Mouse (Mus musculus): ENCODE measurements around the gene 1810010H24Rik. TPM values are rescaled to one million over a fixed set of nuclear protein-coding genes. Genes with fewer than 3 reads are reported as not detected.
"Not testable (repeated sequence)": the region's sequence is repeated elsewhere in the genome, so short reads cannot be mapped to it uniquely, and the experiment has no call there.

The 1810010H24Rik gene
- polyA plus RNA-seq, 1 experiment from 2014 or later = 7.8 TPM

GRCm38 (mm10) chr11:107019318-107019717, 6.2 kb upstream of the 1810010H24Rik start:
- Histone ChIP-seq H3K4me2 (replicated peaks) (no peak overlapping the region), H3K9me3 (ENCODE audit: control insufficient read depth, low read length) (no peaks in the 10 kb centered on the region), H3K27me3 (ENCODE audit: control insufficient read depth, insufficient read depth, low read length) (no peaks in the 10 kb centered on the region), H3K9ac (no peak overlapping the region), H3K36me3 (replicated peaks; ENCODE audit: control insufficient read depth, insufficient read depth) (no peaks in the 10 kb centered on the region), H3K4me1 (replicated peaks; ENCODE audit: control insufficient read depth, insufficient read depth, low read length) (peaks cover 3% of the 10 kb centered on the region; the same call in 1 of the 2 replicates), H3K27ac (no peak overlapping the region), H3K4me3 (replicated peaks; ENCODE audit: low read length) (no peak overlapping the region)
- no peak for DNase-seq (ENCODE audit: low spot score)
- no peak for ATAC-seq (ENCODE audit: low FRiP score)
- 41% methylated on average over 4 of the region's 4 CpGs for WGBS

GRCm38 (mm10) chr11:107019722-107020121, 5.8 kb upstream of the 1810010H24Rik start:
- not testable (repeated sequence) for H3K4me3 ChIP-seq (replicated peaks; ENCODE audit: low read length); H3K27ac ChIP-seq; H3K9me3 ChIP-seq (ENCODE audit: control insufficient read depth, low read length); H3K4me2 ChIP-seq (replicated peaks); ATAC-seq (ENCODE audit: low FRiP score); H3K36me3 ChIP-seq (replicated peaks; ENCODE audit: control insufficient read depth, insufficient read depth); H3K9ac ChIP-seq; H3K4me1 ChIP-seq (replicated peaks; ENCODE audit: control insufficient read depth, insufficient read depth, low read length); H3K27me3 ChIP-seq (ENCODE audit: control insufficient read depth, insufficient read depth, low read length); DNase-seq (ENCODE audit: low spot score)
- WGBS = 100% methylated on average over 3 of the region's 5 CpGs

GRCm38 (mm10) chr11:107022050-107022683, 3.3 kb upstream of the 1810010H24Rik start:
- no peak overlapping the region for H3K9ac ChIP-seq
- H3K27me3 ChIP-seq (ENCODE audit: control insufficient read depth, insufficient read depth, low read length) = no peaks in the 10 kb centered on the region
- ATAC-seq (ENCODE audit: low FRiP score) (no peak), DNase-seq (ENCODE audit: low spot score) (no peak)
- H3K9me3 ChIP-seq (ENCODE audit: control insufficient read depth, low read length) = no peaks in the 10 kb centered on the region
- H3K36me3 ChIP-seq (replicated peaks; ENCODE audit: control insufficient read depth, insufficient read depth) = no peaks in the 10 kb centered on the region
- 90% methylated on average over 13 of the region's 13 CpGs for WGBS
- no peak overlapping the region for H3K4me3 ChIP-seq (replicated peaks; ENCODE audit: low read length)
- peaks cover 29% of the 10 kb centered on the region for H3K4me1 ChIP-seq (replicated peaks; ENCODE audit: control insufficient read depth, insufficient read depth, low read length)
- no peak overlapping the region for H3K4me2 ChIP-seq (replicated peaks)
- no peak overlapping the region for H3K27ac ChIP-seq

- Histone ChIP-seq H3K4me1 (replicated peaks; ENCODE audit: control insufficient read depth, insufficient read depth, low read length) (peaks cover 30% of the 10 kb centered on the region), H3K4me3 (replicated peaks; ENCODE audit: low read length) (0 out of 2 replicates have a peak overlapping the region, but pooled peaks have one; percentile 43), H3K27ac (no peak overlapping the region), H3K4me2 (replicated peaks) (peak overlapping the region; percentile 83), H3K9ac (0 out of 2 replicates have a peak overlapping the region, but pooled peaks have one; percentile 65), H3K27me3 (ENCODE audit: control insufficient read depth, insufficient read depth, low read length) (no peaks in the 10 kb centered on the region), H3K36me3 (replicated peaks; ENCODE audit: control insufficient read depth, insufficient read depth) (no peaks in the 10 kb centered on the region), H3K9me3 (ENCODE audit: control insufficient read depth, low read length) (no peaks in the 10 kb centered on the region)
- ATAC-seq (ENCODE audit: low FRiP score) (no peak), DNase-seq (ENCODE audit: low spot score) (no peak)
- WGBS = 65% methylated on average over 4 of the region's 4 CpGs
These were observed 1.1 kb upstream of the 1810010H24Rik start for GRCm38 (mm10) chr11:107024406-107024805.

GRCm38 (mm10) chr11:107026554-107027430, 1.3 kb downstream of the 1810010H24Rik start:
- H3K27me3 ChIP-seq (ENCODE audit: control insufficient read depth, insufficient read depth, low read length) = no peaks in the 10 kb centered on the region
- H3K27ac ChIP-seq = no peak overlapping the region
- peak overlapping the region; percentile 54 for H3K4me3 ChIP-seq (replicated peaks; ENCODE audit: low read length)
- no peaks in the 10 kb centered on the region for H3K36me3 ChIP-seq (replicated peaks; ENCODE audit: control insufficient read depth, insufficient read depth)
- 0 out of 2 replicates have a peak overlapping the region, but pooled peaks have one; percentile 65 for H3K9ac ChIP-seq
- ATAC-seq (ENCODE audit: low FRiP score) (no peak), DNase-seq (ENCODE audit: low spot score) (no peak)
- peak overlapping the region; percentile 83 for H3K4me2 ChIP-seq (replicated peaks)
- H3K4me1 ChIP-seq (replicated peaks; ENCODE audit: control insufficient read depth, insufficient read depth, low read length) = peaks cover 30% of the 10 kb centered on the region
- WGBS = 8% methylated on average over 12 of the region's 12 CpGs
- H3K9me3 ChIP-seq (ENCODE audit: control insufficient read depth, low read length) = no peaks in the 10 kb centered on the region

- Histone ChIP-seq H3K36me3 (replicated peaks; ENCODE audit: control insufficient read depth, insufficient read depth) (no peaks in the 10 kb centered on the region; the same call in 1 of the 2 replicates), H3K27ac (peak overlapping the region; percentile 84), H3K4me2 (replicated peaks) (peak overlapping the region; percentile 83), H3K9me3 (ENCODE audit: control insufficient read depth, low read length) (no peaks in the 10 kb centered on the region), H3K9ac (peak overlapping the region; percentile 67), H3K27me3 (ENCODE audit: control insufficient read depth, insufficient read depth, low read length) (no peaks in the 10 kb centered on the region), H3K4me1 (replicated peaks; ENCODE audit: control insufficient read depth, insufficient read depth, low read length) (peaks cover 35% of the 10 kb centered on the region), H3K4me3 (replicated peaks; ENCODE audit: low read length) (peak overlapping the region; percentile 54)
- DNase-seq (ENCODE audit: low spot score) (peak; percentile 93), ATAC-seq (ENCODE audit: low FRiP score) (peak; percentile 87)
- WGBS = under 1% methylated on average over 98 of the region's 107 CpGs
These were observed 2.2 kb downstream of the 1810010H24Rik start for GRCm38 (mm10) chr11:107027431-107028274.

GRCm38 (mm10) chr11:107028275-107028618, 2.8 kb downstream of the 1810010H24Rik start:
- peaks cover 35% of the 10 kb centered on the region for H3K4me1 ChIP-seq (replicated peaks; ENCODE audit: control insufficient read depth, insufficient read depth, low read length)
- 4% methylated on average over 29 of the region's 29 CpGs for WGBS
- H3K4me2 ChIP-seq (replicated peaks) = peak overlapping the region; percentile 83
- ATAC-seq (ENCODE audit: low FRiP score) = peak; percentile 65; the same call in 1 of the 2 replicates
- H3K36me3 ChIP-seq (replicated peaks; ENCODE audit: control insufficient read depth, insufficient read depth) = no peaks in the 10 kb centered on the region; the same call in 1 of the 2 replicates
- peak overlapping the region; percentile 67 for H3K9ac ChIP-seq
- H3K4me3 ChIP-seq (replicated peaks; ENCODE audit: low read length) = peak overlapping the region; percentile 54
- H3K27ac ChIP-seq = peak overlapping the region; percentile 84
- H3K9me3 ChIP-seq (ENCODE audit: control insufficient read depth, low read length) = no peaks in the 10 kb centered on the region
- no peaks in the 10 kb centered on the region for H3K27me3 ChIP-seq (ENCODE audit: control insufficient read depth, insufficient read depth, low read length)
- DNase-seq (ENCODE audit: low spot score) = no peak

GRCm38 (mm10) chr11:107028754-107029153, 3.3 kb downstream of the 1810010H24Rik start:
- 77% methylated on average over 6 of the region's 6 CpGs for WGBS

More at GRCm38 (mm10) chr11:107028754-107029153, 3.3 kb downstream of the 1810010H24Rik start:
- Histone ChIP-seq H3K9me3 (ENCODE audit: control insufficient read depth, low read length) (no peaks in the 10 kb centered on the region), H3K9ac (peak overlapping the region; percentile 67), H3K27ac (peak overlapping the region; percentile 84), H3K36me3 (replicated peaks; ENCODE audit: control insufficient read depth, insufficient read depth) (no peaks in the 10 kb centered on the region; the same call in 1 of the 2 replicates), H3K27me3 (ENCODE audit: control insufficient read depth, insufficient read depth, low read length) (no peaks in the 10 kb centered on the region), H3K4me2 (replicated peaks) (peak overlapping the region; percentile 83), H3K4me3 (replicated peaks; ENCODE audit: low read length) (peak overlapping the region; percentile 54), H3K4me1 (replicated peaks; ENCODE audit: control insufficient read depth, insufficient read depth, low read length) (peaks cover 35% of the 10 kb centered on the region)
- no peak for DNase-seq (ENCODE audit: low spot score)
- ATAC-seq (ENCODE audit: low FRiP score) = no peak
